In the genomic region with DNA sequence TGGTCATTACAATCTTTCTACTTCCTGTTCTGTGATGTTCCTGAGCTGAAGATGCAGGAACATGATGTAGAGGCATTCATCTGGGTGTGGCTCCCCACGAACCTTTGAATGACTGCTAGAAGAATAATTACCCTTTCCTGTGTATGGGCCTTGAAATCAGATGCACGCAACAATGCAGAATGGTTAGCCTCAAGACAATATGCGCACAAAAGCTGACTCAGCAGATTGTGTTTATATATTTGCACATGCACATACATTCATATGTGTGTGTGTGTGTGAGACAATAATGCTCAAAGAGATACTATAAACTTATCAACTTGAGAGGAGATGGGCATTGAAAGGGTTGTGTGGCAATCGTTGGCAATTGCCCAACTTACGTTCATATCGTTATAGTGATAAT, we compare ENCODE assay signal across 31 mouse cellular contexts. TPM values are rescaled to one million over a fixed set of nuclear protein-coding genes. Genes with fewer than 3 reads are reported as not detected.
"Had no signal": no experiment of that assay in that cellular context is flagged by ENCODE, and none has a peak within 500 bp of the region (broad histone marks: within the 10 kb centered on the region; RNA-seq: fewer than 3 reads in every experiment).

No protein-coding gene starts in this region.

- H3K36me3 ChIP-seq: heart, embryonic 12.5 days; heart, embryonic 13.5 days; heart, embryonic 15.5 days; hindbrain, embryonic 10.5 days; hindbrain, embryonic 12.5 days; hindbrain, embryonic 13.5 days; hindbrain, embryonic 15.5 days; intestine, embryonic 15.5 days; kidney, embryonic 15.5 days had no signal

- H3K27ac ChIP-seq: heart, embryonic 13.5 days; heart, embryonic 15.5 days; hindbrain, embryonic 10.5 days; hindbrain, embryonic 12.5 days; hindbrain, embryonic 13.5 days; hindbrain, embryonic 14.5 days; hindbrain, embryonic 15.5 days; hindbrain, postnatal 0 days; intestine, embryonic 15.5 days; kidney, embryonic 15.5 days; kidney, postnatal 0 days; layer of hippocampus, adult 2 months; left cerebral cortex, adult 2 months had no signal

- DNase-seq: heart, postnatal 10 days; heart, postnatal 14 days; heart, postnatal 36 days; heart, postnatal 4 days; kidney, adult 11 months; kidney, adult 18-20 months; kidney, adult 2 months; kidney, adult 8-10 months; kidney, adult 9 months; kidney, postnatal 10 days; kidney, postnatal 14 days; kidney, postnatal 25 days; kidney, postnatal 36 days; kidney, postnatal 4 days; layer of hippocampus, adult 9-11 months; layer of hippocampus, postnatal 36 days had no signal

- H3K9ac ChIP-seq: heart, embryonic 12.5 days; heart, embryonic 13.5 days; heart, embryonic 15.5 days; hindbrain, embryonic 12.5 days; hindbrain, embryonic 13.5 days; hindbrain, embryonic 14.5 days; hindbrain, embryonic 15.5 days; intestine, embryonic 15.5 days; kidney, embryonic 15.5 days had no signal

- H3K4me3 ChIP-seq: heart, embryonic 12.5 days; heart, embryonic 13.5 days; heart, embryonic 15.5 days; hindbrain, embryonic 10.5 days; hindbrain, embryonic 12.5 days; hindbrain, embryonic 13.5 days; hindbrain, embryonic 15.5 days; intestine, embryonic 15.5 days; kidney, embryonic 15.5 days; layer of hippocampus, adult 2 months; left cerebral cortex, adult 2 months had no signal

- H3K4me2 ChIP-seq: heart, embryonic 12.5 days; heart, embryonic 13.5 days; heart, embryonic 15.5 days; hindbrain, embryonic 12.5 days; hindbrain, embryonic 13.5 days; hindbrain, embryonic 14.5 days; hindbrain, embryonic 15.5 days; intestine, embryonic 15.5 days; kidney, embryonic 15.5 days had no signal

- H3K4me1 ChIP-seq: heart, embryonic 12.5 days; heart, embryonic 13.5 days; heart, embryonic 15.5 days; hindbrain, embryonic 12.5 days; intestine, embryonic 15.5 days had no signal

- H3K27me3 ChIP-seq: heart, embryonic 12.5 days; heart, embryonic 13.5 days; heart, embryonic 15.5 days; hindbrain, embryonic 12.5 days; hindbrain, embryonic 13.5 days; hindbrain, embryonic 15.5 days; intestine, embryonic 15.5 days; kidney, embryonic 15.5 days had no signal

- H3K9me3 ChIP-seq: heart, embryonic 12.5 days; heart, embryonic 13.5 days; heart, embryonic 15.5 days; hindbrain, embryonic 10.5 days; hindbrain, embryonic 12.5 days; hindbrain, embryonic 13.5 days; hindbrain, embryonic 15.5 days; intestine, embryonic 15.5 days; kidney, embryonic 15.5 days had no signal

RNA-seq across cellular contexts. Expression of a gene that starts 39.8 kb away (rescaled TPM):
- total RNA-seq: heart, postnatal 36 days; hematopoietic stem cell, adult 5-6 weeks had no signal
